Mouse (Mus musculus): ENCODE results near the gene Gm49380. TPM values are rescaled to one million over a fixed set of nuclear protein-coding genes. Genes with fewer than 3 reads are reported as not detected.

Gm49380 gene
- total and polyA plus RNA-seq, 2 experiments = 0.09 TPM; not detected in 1

- Histone ChIP-seq H3K79me2 (ENCODE audit: control insufficient read depth, insufficient read depth, low read length) (no peaks in the 10 kb centered on the region), H3K27me3 (ENCODE audit: control insufficient read depth, insufficient read depth, low read length) (no peaks in the 10 kb centered on the region), H3K4me3 (ENCODE audit: insufficient read depth, low read depth, low read length) (no peak overlapping the region), H3K4me1 (ENCODE audit: control insufficient read depth, insufficient read depth, low read length) (peaks cover 4% of the 10 kb centered on the region; the same call in 1 of the 2 replicates), H3K27ac (replicated peaks; ENCODE audit: insufficient read depth, low read depth, low read length) (no peak overlapping the region), H3K36me3 (ENCODE audit: control insufficient read depth, insufficient read depth, low read length) (no peaks in the 10 kb centered on the region), H3K9ac (ENCODE audit: low read depth, low read length) (no peak overlapping the region)
- TF ChIP-seq CTCF (IDR thresholded peaks at IDR 0.05; ENCODE audit: low read depth, low read length) (no peak), POLR2A (IDR thresholded peaks at IDR 0.05; ENCODE audit: extremely low read depth, insufficient read depth, low read length) (no peak)
- DNase-seq (ENCODE audit: extremely low read depth, low read depth, low spot score) = no peak
- 67% methylated on average over 11 of the region's 11 CpGs for WGBS
Observed at GRCm38 (mm10) chr9:44071914-44072598, 41.2 kb downstream of the Gm49380 start.

DNA sequence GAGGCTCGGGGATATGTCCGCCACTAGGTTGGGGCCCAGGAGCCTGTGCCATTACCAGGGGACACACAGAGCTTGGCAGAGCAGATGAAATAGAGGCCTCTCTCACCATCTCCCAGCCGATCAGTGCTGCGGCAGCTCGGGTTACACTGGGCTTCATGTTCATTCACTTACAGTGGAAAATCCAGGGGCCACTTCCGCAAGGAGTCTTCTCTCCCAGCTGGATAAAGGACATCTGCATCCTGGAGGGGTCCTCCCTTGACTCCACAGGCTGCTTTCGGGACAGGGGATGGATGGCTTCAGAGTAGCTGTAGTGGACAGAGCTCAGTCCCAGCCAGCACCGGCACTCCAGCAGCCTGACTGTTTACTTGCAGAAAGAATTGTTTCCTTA is 42.5 kb downstream of the Gm49380 start:
- H3K36me3 ChIP-seq (ENCODE audit: control insufficient read depth, insufficient read depth, low read length) = no peaks in the 10 kb centered on the region
- no peaks in the 10 kb centered on the region for H3K4me1 ChIP-seq (ENCODE audit: control insufficient read depth, insufficient read depth, low read length)
- 88% methylated on average over 8 of the region's 8 CpGs for WGBS
- no peak for TF ChIP-seq CTCF (IDR thresholded peaks at IDR 0.05; ENCODE audit: low read depth, low read length)
- no peak for TF ChIP-seq POLR2A (IDR thresholded peaks at IDR 0.05; ENCODE audit: extremely low read depth, insufficient read depth, low read length)
- H3K4me3 ChIP-seq (ENCODE audit: insufficient read depth, low read depth, low read length) = no peak overlapping the region
- H3K9ac ChIP-seq (ENCODE audit: low read depth, low read length) = no peak overlapping the region
- DNase-seq (ENCODE audit: extremely low read depth, low read depth, low spot score) = no peak
- no peaks in the 10 kb centered on the region for H3K79me2 ChIP-seq (ENCODE audit: control insufficient read depth, insufficient read depth, low read length)
- no peaks in the 10 kb centered on the region for H3K27me3 ChIP-seq (ENCODE audit: control insufficient read depth, insufficient read depth, low read length)
- H3K27ac ChIP-seq (replicated peaks; ENCODE audit: insufficient read depth, low read depth, low read length) = no peak overlapping the region

GRCm38 (mm10) chr9:44070113-44070843 is 43.0 kb downstream of the Gm49380 start:
- no peak overlapping the region for H3K4me3 ChIP-seq (ENCODE audit: insufficient read depth, low read depth, low read length)
- H3K27ac ChIP-seq (replicated peaks; ENCODE audit: insufficient read depth, low read depth, low read length) = no peak overlapping the region
- no peak overlapping the region for H3K9ac ChIP-seq (ENCODE audit: low read depth, low read length)
- H3K36me3 ChIP-seq (ENCODE audit: control insufficient read depth, insufficient read depth, low read length) = no peaks in the 10 kb centered on the region
- H3K4me1 ChIP-seq (ENCODE audit: control insufficient read depth, insufficient read depth, low read length) = no peaks in the 10 kb centered on the region
- TF ChIP-seq CTCF (IDR thresholded peaks at IDR 0.05; ENCODE audit: low read depth, low read length) (no peak), POLR2A (IDR thresholded peaks at IDR 0.05; ENCODE audit: extremely low read depth, insufficient read depth, low read length) (no peak)
- no peak for DNase-seq (ENCODE audit: extremely low read depth, low read depth, low spot score)
- H3K79me2 ChIP-seq (ENCODE audit: control insufficient read depth, insufficient read depth, low read length) = no peaks in the 10 kb centered on the region
- no peaks in the 10 kb centered on the region for H3K27me3 ChIP-seq (ENCODE audit: control insufficient read depth, insufficient read depth, low read length)
- WGBS = 87% methylated on average over 14 of the region's 14 CpGs

DNA sequence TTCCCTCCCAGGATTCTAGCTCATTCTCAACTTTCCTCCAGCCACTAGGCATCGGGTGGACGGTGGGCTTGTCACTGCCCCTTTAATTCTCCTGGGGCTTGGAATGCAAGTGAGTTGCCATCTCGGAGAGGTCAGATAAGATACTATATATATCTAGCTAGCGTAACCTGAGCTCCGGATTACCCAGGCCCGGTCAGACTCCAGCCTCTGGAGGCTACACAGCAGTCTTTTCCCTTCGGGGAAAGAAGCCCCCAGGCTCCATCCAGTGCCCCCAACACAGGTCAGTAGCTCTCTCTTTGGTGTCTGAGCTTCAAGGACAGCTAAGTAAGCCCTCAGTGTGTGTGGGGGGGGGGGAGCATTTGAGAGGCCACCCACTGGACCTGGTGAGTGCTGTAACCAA is 44.0 kb downstream of the Gm49380 start:
- no peak overlapping the region for H3K4me3 ChIP-seq (ENCODE audit: insufficient read depth, low read depth, low read length)
- DNase-seq (ENCODE audit: extremely low read depth, low read depth, low spot score) = no peak
- no peak overlapping the region for H3K27ac ChIP-seq (replicated peaks; ENCODE audit: insufficient read depth, low read depth, low read length)
- H3K27me3 ChIP-seq (ENCODE audit: control insufficient read depth, insufficient read depth, low read length) = no peaks in the 10 kb centered on the region
- no peaks in the 10 kb centered on the region for H3K36me3 ChIP-seq (ENCODE audit: control insufficient read depth, insufficient read depth, low read length)
- no peak overlapping the region for H3K9ac ChIP-seq (ENCODE audit: low read depth, low read length)
- no peaks in the 10 kb centered on the region for H3K4me1 ChIP-seq (ENCODE audit: control insufficient read depth, insufficient read depth, low read length)
- WGBS = 58% methylated on average over 7 of the region's 7 CpGs
- TF ChIP-seq CTCF (IDR thresholded peaks at IDR 0.05; ENCODE audit: low read depth, low read length) = no peak
- TF ChIP-seq POLR2A (IDR thresholded peaks at IDR 0.05; ENCODE audit: extremely low read depth, insufficient read depth, low read length) = no peak
- no peaks in the 10 kb centered on the region for H3K79me2 ChIP-seq (ENCODE audit: control insufficient read depth, insufficient read depth, low read length)

DNA sequence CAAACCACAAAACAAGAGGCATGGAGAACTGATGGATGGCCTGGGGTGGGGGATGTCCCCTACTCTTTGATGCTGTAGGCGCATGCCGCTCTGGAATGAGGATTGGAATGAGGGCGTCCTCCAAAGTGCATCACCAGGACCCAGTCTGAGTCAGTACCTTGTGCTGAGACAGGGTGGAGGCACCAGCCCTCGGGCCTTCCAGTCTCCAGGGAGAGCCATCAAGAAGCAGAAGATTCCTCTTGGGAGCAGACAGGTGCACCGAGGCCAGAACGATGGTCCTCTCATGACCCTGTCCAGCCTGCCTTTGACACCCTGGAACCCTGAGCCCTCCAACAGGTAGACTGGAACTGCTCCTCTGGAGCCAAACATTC is 45.4 kb downstream of the Gm49380 start:
- no peak overlapping the region for H3K9ac ChIP-seq (ENCODE audit: low read depth, low read length)
- no peak overlapping the region for H3K4me3 ChIP-seq (ENCODE audit: insufficient read depth, low read depth, low read length)
- no peak for DNase-seq (ENCODE audit: extremely low read depth, low read depth, low spot score)
- H3K27ac ChIP-seq (replicated peaks; ENCODE audit: insufficient read depth, low read depth, low read length) = no peak overlapping the region
- WGBS = 91% methylated on average over 6 of the region's 6 CpGs
- no peak for TF ChIP-seq POLR2A (IDR thresholded peaks at IDR 0.05; ENCODE audit: extremely low read depth, insufficient read depth, low read length)
- no peak for TF ChIP-seq CTCF (IDR thresholded peaks at IDR 0.05; ENCODE audit: low read depth, low read length)
- H3K79me2 ChIP-seq (ENCODE audit: control insufficient read depth, insufficient read depth, low read length) = no peaks in the 10 kb centered on the region
- no peaks in the 10 kb centered on the region for H3K4me1 ChIP-seq (ENCODE audit: control insufficient read depth, insufficient read depth, low read length)
- no peaks in the 10 kb centered on the region for H3K27me3 ChIP-seq (ENCODE audit: control insufficient read depth, insufficient read depth, low read length)
- H3K36me3 ChIP-seq (ENCODE audit: control insufficient read depth, insufficient read depth, low read length) = no peaks in the 10 kb centered on the region

Data from liver, adult 2 months (tissue).